Mouse (Mus musculus) small intestine, adult 2 months (tissue): ENCODE data around the gene Dynlt1c. TPM values are rescaled to one million over a fixed set of nuclear protein-coding genes. Genes with fewer than 3 reads are reported as not detected.
"Not testable (repeated sequence)": the region's sequence is repeated elsewhere in the genome, so short reads cannot be mapped to it uniquely, and the experiment has no call there.

Source experiments
- H3K27ac ChIP-seq: fragments of 200-500 bp; 2 replicates; pipeline ENCODE4 v1.5.1; 2012; ENCODE audit warnings: low read depth, low read length, control low read depth, inconsistent platforms; ENCODE audit not compliant: insufficient read depth
- H3K27me3 ChIP-seq: fragments of 200-500 bp; 2 replicates; pipeline ENCODE4 v1.6.1; 2012; ENCODE audit warnings: mild to moderate bottlenecking, moderate library complexity, low read length, inconsistent platforms; ENCODE audit not compliant: control insufficient read depth, insufficient read depth
- H3K36me3 ChIP-seq: fragments of 200-500 bp; 2 replicates; pipeline ENCODE4 v1.6.1; 2012; ENCODE audit warnings: mild to moderate bottlenecking, low read length, control low read depth, inconsistent platforms; ENCODE audit not compliant: control insufficient read depth, insufficient read depth
- H3K4me1 ChIP-seq: fragments of 200-500 bp; 2 replicates; pipeline ENCODE4 v1.6.1; 2012; ENCODE audit warnings: low read length, inconsistent platforms, mixed read lengths; ENCODE audit not compliant: control insufficient read depth, insufficient read depth, insufficient read length
- H3K4me3 ChIP-seq: fragments of 200-500 bp; 2 replicates; pipeline ENCODE4 v1.5.1; 2012; ENCODE audit warnings: low read depth, mild to moderate bottlenecking, control low read depth, inconsistent platforms, low read length, moderate library complexity
- POLR2A ChIP-seq: fragments of 200-500 bp; IDR thresholded peaks from 2 replicates; pipeline ENCODE4 v1.6.1; 2012; ENCODE audit warnings: low read depth, mild to moderate bottlenecking, control low read depth, inconsistent platforms, low read length, moderate library complexity
- WGBS: fragments of 180-500 bp; shearing (Covaris S2); methylation state at CpG from one replicate; pipeline ENCODE4 v1.1.7; 2018; 5-methylcytosine and 5-hydroxymethylcytosine counted together
- polyA plus RNA-seq: library from polyadenylated mRNA; depleted of rRNA; stranded (reverse); fragments of >200 nt; gene quantifications from 2 replicates; pipeline ENCODE4 v1.2.3, GENCODE M21; 2012; rRNA removed

Dynlt1c gene
- polyA plus RNA-seq, result 2.5 and 6.7 TPM in 2 replicates

DNA sequence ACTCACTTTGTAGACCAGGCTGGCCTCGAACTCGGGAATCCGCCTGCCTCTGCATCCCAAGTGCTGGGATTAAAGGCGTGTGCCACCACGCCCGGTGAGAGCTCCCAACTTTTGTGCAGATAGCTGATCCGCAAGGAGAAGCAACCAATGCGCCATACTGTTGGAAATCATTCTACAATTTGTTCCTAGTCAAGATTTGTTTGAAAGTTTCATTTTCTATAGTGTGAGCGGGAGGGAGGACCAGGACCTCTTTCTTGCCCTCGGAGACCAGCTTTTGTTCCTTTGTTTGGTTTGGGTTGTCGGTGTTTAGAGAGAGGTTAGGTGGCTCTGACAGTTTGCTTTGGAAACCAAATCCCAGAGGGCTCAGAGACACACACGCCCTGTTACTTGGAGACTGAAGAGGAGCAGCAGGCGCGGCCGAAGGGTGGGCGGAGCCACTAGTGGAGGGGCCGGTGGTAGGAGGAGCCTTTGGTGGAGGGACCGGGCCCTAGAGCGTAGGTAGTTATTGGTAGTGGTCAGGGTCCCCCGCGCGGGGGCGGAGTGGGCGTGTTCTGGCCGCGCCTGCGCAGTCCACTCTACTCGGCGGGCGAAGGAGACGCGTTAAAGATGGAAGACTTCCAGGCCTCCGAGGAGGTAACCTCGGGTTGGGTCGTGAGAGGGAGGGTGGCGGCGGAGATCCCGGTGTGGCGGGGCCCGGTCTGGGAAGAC is at the start of gene Dynlt1c:
TSS of gene Dynlt1c (plus strand) at position 468 of the 708 bp plus-strand sequence.
- not testable (repeated sequence) for H3K4me1 ChIP-seq, H3K36me3 ChIP-seq, H3K27me3 ChIP-seq
- TF ChIP-seq POLR2A, result peak; percentile 46; the same call in 1 of the 2 replicates
- 2% methylated on average over 34 of the region's 40 CpGs for WGBS
- Histone ChIP-seq H3K27ac (peak within 1 kb of the TSS; percentile 88), H3K4me3 (peak within 1 kb of the TSS; percentile 45)

DNA sequence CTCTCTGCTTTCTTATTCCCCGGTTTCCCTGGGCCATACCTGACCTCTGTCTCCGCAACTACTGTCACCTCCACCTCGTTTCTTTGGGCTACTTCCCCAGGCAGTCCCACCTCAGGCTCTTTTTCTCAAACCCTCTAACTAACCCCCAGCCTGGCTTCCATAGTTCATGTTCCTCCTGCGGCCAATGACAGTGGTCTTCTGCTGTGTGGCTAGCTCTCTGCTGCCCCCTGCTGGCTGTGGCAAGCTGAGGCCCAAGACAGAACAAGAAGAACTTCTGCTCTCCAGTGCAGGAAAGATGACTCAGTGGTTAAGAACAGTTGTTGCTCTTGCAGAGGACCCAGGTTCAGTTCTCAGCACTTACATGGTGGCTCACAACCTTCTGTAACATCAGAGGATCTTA is 47.7 kb upstream of the Dynlt1c start:
- WGBS, result no CpG with 5 or more reads among the region's 4 CpGs
- not testable (repeated sequence) for H3K27me3 ChIP-seq, H3K27ac ChIP-seq, H3K4me1 ChIP-seq, H3K4me3 ChIP-seq, H3K36me3 ChIP-seq

DNA sequence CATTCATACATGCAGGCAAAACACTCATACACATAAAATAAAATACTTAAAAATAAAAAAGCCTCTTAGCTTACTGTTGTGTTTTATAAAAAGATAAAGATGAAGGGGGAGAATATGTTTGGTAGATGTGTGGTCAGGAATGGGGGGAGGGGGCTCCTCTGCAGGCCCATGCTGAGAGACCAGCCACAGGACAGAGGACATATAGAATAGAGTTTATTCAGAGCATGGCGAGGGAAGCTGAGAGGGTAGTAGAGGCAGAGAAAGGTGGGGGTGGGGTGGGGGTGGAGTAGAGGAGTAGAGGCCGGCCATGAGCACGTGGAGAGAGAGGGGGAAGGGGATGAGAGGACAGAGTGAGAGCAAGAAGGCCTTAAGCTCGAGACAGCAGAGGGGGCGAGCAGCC is 47.2 kb upstream of the Dynlt1c start:
- H3K27me3 ChIP-seq, H3K4me3 ChIP-seq, H3K27ac ChIP-seq, H3K4me1 ChIP-seq, H3K36me3 ChIP-seq: not testable (repeated sequence)
- WGBS, result no CpG with 5 or more reads among the region's 5 CpGs

DNA sequence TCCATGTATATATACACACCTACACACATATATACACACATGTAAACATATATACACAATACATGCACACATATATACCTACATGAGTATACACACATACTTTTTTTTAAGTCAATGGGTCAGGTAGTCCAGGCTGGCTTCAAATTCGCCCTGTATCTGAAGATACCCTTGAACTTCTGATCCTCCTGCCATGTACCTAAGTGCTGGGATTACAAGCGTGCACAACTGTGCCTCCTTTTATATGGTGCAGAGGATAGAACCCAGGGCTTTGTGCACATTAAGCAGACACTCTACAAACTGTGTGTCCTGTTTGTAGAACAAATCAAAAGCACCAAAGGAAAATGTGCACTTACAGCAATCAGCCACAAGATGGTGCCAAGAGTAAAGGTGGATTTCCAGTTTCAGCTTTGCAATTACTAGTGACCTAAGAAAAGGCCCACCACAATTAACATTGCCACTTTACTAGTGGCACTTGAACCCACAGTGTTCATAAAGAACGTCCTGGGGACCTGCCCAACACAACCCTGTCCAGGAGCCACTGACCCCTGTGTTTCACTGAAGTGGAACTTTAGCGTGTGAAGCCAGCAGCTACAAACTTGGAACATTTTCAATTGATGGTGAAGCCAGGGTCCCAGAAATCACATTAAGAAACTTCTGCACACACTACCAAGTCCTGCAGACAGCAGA is 41.9 kb upstream of the Dynlt1c start:
- not testable (repeated sequence) for H3K36me3 ChIP-seq, H3K4me3 ChIP-seq, H3K27ac ChIP-seq, H3K27me3 ChIP-seq, H3K4me1 ChIP-seq
- no CpG with 5 or more reads among the region's 4 CpGs for WGBS

DNA sequence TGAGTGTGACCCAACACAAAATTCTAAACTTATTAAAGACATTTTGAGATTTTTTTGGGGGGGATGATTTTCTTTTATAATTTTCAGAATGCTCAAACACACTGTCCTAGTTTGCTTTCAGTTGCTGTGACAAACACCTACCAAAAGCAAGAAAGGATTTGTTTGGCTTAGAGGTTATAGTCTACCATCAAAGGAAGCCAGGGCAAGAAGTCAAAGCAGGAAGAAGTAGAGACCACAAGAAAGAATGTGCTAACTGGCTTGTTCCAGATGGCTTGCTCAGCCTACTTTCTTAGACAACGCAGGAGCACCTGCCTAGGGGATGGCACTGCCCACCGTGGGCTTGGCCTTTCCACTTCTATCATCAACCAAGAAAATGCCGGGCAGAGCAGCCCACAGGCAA is 36.6 kb upstream of the Dynlt1c start:
- not testable (repeated sequence) for H3K27me3 ChIP-seq, H3K4me1 ChIP-seq, H3K36me3 ChIP-seq, H3K4me3 ChIP-seq, H3K27ac ChIP-seq
- 88% methylated on average over 3 of the region's 3 CpGs for WGBS

DNA sequence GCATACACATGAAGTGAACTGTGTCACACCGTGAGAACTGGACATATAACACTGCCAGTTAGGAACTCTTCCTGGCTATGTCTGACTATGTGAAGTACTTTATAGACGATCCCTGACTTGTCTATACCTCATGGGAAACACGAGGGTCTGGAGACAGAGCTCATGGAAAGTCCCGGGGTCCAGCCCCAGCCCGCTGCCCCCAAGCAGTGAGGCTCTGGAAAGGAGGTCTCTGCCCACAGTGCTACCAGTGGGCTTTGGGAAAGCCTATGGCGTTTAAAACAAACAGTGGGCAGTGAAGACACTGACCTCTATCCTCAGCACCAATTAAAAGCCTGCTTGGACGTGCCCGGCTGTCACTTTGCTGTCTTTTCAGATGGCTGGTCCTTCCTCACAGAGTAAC is 33.6 kb upstream of the Dynlt1c start:
- H3K4me1 ChIP-seq, H3K27me3 ChIP-seq, H3K36me3 ChIP-seq, H3K4me3 ChIP-seq, H3K27ac ChIP-seq: not testable (repeated sequence)
- 69% methylated on average over 6 of the region's 8 CpGs for WGBS

DNA sequence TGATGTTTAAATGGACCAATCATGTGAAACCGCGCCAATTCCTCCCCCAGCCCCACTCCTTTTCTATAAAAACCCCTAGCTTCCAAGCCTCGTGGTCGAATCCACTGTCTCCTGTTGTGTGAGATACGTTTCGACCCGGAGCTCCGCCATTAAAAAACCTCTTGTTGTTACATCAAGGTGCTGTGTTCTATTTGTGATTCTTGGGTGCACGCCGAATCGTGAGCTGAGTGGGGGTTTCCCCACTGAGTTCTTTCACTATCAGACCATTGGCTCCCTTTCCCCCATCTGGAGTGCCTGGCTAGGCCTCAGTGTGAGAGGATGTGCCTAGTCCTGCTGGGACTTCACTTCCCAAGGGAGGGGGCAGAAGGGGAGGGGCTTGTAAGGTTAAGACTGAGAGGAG is 30.2 kb upstream of the Dynlt1c start:
- not testable (repeated sequence) for H3K36me3 ChIP-seq, H3K27ac ChIP-seq, H3K4me3 ChIP-seq, H3K27me3 ChIP-seq, H3K4me1 ChIP-seq
- 94% methylated on average over 11 of the region's 11 CpGs for WGBS

DNA sequence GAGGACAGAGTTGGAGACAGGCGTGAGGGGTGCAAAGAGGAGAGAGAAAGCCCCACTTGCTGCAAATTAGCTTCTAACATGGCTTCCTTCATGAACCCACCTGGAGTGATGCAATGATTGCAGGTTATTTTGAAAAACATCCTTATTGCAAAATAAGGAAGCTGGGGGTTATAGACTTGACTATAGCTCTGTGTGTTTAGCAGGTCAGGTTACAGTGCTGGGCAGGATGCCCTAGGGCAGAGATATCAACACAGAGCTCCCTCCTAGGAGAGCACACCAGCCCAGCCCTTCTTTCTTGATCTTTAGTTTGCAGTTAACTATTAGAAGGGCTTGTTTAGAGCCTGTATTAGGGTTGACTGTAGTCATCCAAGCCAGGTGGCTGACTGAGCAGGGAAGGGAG is 29.3 kb upstream of the Dynlt1c start:
- not testable (repeated sequence) for H3K4me3 ChIP-seq, H3K36me3 ChIP-seq, H3K27me3 ChIP-seq, H3K4me1 ChIP-seq, H3K27ac ChIP-seq
- no CpG with 5 or more reads among the region's 1 CpGs for WGBS

DNA sequence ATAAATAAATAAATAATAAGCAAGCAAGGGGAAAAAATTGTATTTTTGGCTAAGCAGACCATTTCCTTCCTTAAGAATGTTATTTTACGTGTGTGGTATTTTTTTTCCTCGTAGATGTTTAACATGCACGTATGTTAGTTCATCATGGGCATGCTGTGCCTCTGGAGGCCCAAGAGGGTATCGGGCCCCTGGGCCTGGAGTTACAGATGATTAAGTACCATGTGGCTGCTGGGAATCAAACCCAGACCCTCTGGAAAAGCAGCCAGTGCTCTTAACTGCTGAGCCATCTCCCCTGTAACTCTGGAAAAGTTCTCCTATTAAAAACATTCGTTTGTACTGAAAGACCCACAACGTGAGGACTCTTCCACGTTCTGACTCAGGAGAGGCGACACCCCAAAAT is 26.1 kb upstream of the Dynlt1c start:
- H3K4me3 ChIP-seq, H3K27me3 ChIP-seq, H3K36me3 ChIP-seq, H3K27ac ChIP-seq, H3K4me1 ChIP-seq: not testable (repeated sequence)
- whole genome bisulfite sequencing, result 90% methylated on average over 8 of the region's 8 CpGs

DNA sequence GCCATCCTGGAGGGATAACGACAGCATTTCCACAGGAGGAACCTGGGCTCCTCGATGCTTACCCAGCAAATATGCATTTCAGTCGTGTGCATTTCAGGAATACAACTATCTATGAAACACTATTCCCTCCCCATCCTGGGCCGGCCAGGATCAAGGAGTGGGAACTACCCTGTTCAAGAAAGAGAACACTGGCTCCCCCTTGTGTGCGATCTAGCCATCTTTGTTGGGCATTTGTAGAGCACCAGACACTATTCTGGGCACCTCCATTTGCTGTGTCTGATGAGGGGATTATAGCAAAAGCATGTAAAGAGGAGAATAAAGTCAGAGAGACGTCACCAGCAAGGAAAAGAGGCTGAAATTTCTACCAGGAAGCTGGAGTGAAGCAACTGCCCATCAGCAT is 12.8 kb upstream of the Dynlt1c start:
- not testable (repeated sequence) for H3K4me3 ChIP-seq, H3K27me3 ChIP-seq, H3K36me3 ChIP-seq, H3K27ac ChIP-seq, H3K4me1 ChIP-seq
- WGBS, result no CpG with 5 or more reads among the region's 6 CpGs

DNA sequence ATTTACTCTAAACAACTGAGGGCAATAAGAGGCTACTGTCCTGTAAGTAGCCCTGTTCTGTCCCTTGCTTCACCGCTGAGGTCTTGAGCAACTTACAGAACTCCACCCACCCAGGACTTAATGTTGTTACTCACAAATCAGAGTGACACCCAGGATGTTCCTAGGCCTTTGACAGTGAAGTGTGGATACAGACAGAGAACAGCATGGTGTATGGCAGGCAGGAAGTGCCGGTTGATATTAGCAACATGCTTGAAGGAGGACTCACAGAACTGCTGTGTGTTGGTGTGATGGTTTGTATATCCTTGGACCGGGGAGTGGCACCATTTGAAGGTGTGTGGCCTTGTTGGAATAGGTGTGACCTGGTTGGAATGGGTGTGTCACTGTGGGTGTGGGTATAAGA is 9.4 kb upstream of the Dynlt1c start:
- H3K27me3 ChIP-seq, H3K4me1 ChIP-seq, H3K4me3 ChIP-seq, H3K36me3 ChIP-seq, H3K27ac ChIP-seq: not testable (repeated sequence)
- WGBS, result 70% methylated on average over 2 of the region's 3 CpGs

DNA sequence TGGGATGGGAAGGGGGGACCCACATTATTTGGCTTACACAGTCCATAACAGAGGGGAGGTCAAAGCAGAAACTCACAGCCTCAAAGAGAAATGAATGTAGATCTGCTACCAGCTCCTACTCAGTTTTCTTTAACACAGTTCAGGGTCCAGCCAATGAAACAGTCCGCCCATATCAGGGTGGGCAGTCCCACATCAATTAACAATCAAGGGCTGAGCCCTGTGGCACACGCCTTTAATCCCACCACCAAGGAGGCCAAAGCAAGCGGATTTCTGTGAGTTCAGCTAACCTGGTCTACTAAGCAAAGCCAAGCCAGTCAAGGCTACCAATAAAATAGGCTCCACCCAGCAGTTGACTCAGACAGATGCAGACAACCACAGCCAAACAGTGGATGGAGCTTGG is 7.6 kb upstream of the Dynlt1c start:
- H3K4me3 ChIP-seq, H3K27me3 ChIP-seq, H3K27ac ChIP-seq, H3K36me3 ChIP-seq, H3K4me1 ChIP-seq: not testable (repeated sequence)
- 68% methylated on average over 3 of the region's 3 CpGs for WGBS
